Mouse (Mus musculus): ENCODE data around the gene Lrrc51. TPM values are rescaled to one million over a fixed set of nuclear protein-coding genes. Genes with fewer than 3 reads are reported as not detected.

Gene Lrrc51
- polyA plus RNA-seq (2015; fragmentation: Nextera tagmentation; extraction: Ambion mirVana), result 9.1 and 11.4 TPM in 2 replicates

GRCm38 (mm10) chr7:101933751-101934240 is at the start of gene Lrrc51, which contains the start of gene Numa1:
Gene Lrrc51 (minus strand): TSS chr7:101933895.
Gene Numa1 (plus strand): TSS chr7:101934111.
- peak within 1 kb of the TSS; percentile 73 for H3K27ac ChIP-seq
- H3K4me1 ChIP-seq, result peaks cover 36% of the 10 kb centered on the region
- H3K4me2 ChIP-seq, result peak within 1 kb of the TSS; percentile 74
- no peaks in the 10 kb centered on the region for H3K9me3 ChIP-seq
- under 1% methylated on average over 40 of the region's 40 CpGs for WGBS
- no peaks in the 10 kb centered on the region for H3K27me3 ChIP-seq (replicated peaks)
- peak within 1 kb of the TSS; percentile 89 for H3K4me3 ChIP-seq
- peak within 1 kb of the TSS; percentile 71 for H3K9ac ChIP-seq
- ATAC-seq (replicated peaks), result peak; percentile 99
- no peaks in the 10 kb centered on the region for H3K36me3 ChIP-seq (replicated peaks)

DNA sequence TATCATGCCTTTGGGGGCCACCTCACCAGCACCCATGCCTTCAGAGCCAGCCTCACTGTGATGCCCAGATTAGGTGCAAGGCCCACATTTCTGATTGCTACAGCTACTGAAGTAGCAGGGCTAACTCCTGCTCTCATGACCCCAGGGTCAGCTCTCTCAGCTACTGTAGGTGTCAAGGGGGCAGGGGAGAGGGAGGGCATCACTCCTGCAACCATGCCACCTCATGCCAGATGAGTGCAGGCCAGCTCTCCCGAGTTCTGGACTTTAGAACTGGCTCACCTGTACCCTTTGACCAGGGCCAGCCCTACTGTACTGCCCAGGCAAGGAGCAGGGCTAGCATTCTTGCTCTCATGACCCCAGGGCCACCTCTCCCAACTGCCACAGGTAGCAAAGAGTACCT is 49.0 kb upstream of the Lrrc51 start:
- Histone ChIP-seq H3K27ac (no peak overlapping the region), H3K27me3 (replicated peaks) (no peaks in the 10 kb centered on the region), H3K9me3 (no peaks in the 10 kb centered on the region), H3K4me1 (no peaks in the 10 kb centered on the region), H3K36me3 (replicated peaks) (no peaks in the 10 kb centered on the region; the same call in 1 of the 2 replicates), H3K4me2 (no peak overlapping the region), H3K4me3 (no peak overlapping the region), H3K9ac (no peak overlapping the region)
- 62% methylated on average over 1 of the region's 1 CpGs for WGBS
- ATAC-seq (replicated peaks), result no peak; the same call in 1 of the 2 replicates

- WGBS, result 76% methylated on average over 2 of the region's 2 CpGs
- Histone ChIP-seq H3K9me3 (no peaks in the 10 kb centered on the region), H3K9ac (no peak overlapping the region), H3K4me2 (no peak overlapping the region), H3K4me3 (no peak overlapping the region), H3K36me3 (replicated peaks) (0 out of 2 replicates have a peak, but pooled peaks cover 3% of the 10 kb centered on the region), H3K4me1 (peaks cover 28% of the 10 kb centered on the region), H3K27me3 (replicated peaks) (no peaks in the 10 kb centered on the region), H3K27ac (0 out of 2 replicates have a peak overlapping the region, but pooled peaks have one; percentile 24)
- no peak for ATAC-seq (replicated peaks)
Observed at GRCm38 (mm10) chr7:101974505-101974904, 40.8 kb upstream of the Lrrc51 start.

GRCm38 (mm10) chr7:101973730-101974129 is 40.0 kb upstream of the Lrrc51 start:
- no peak for ATAC-seq (replicated peaks)
- no peak overlapping the region for H3K9ac ChIP-seq
- no peak overlapping the region for H3K27ac ChIP-seq
- no peak overlapping the region for H3K4me3 ChIP-seq
- H3K4me1 ChIP-seq, result peaks cover 32% of the 10 kb centered on the region
- H3K4me2 ChIP-seq, result no peak overlapping the region
- H3K27me3 ChIP-seq (replicated peaks), result no peaks in the 10 kb centered on the region
- no peaks in the 10 kb centered on the region for H3K9me3 ChIP-seq
- 93% methylated on average over 3 of the region's 3 CpGs for WGBS
- 0 out of 2 replicates have a peak, but pooled peaks cover 3% of the 10 kb centered on the region for H3K36me3 ChIP-seq (replicated peaks)

DNA sequence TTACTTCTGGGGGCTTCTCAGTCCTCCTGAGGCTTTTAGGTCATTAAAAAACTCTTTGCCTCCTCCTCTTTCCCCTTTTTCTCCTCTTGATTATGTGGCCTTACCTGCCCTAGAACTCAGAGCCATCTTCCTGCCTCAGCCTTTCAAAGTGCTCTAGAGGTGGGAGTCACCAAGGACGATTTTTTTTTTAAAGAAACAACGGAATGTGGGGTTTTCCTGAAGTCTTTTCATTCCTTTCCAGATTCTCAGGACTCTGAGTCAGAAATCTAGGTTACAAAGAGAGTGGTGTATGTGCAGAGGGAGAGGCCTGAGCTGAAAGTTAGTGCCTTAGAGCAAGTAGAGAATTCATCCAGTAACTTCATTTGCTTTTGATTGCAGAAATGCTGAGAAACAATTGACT is 38.0 kb upstream of the Lrrc51 start:
- no peaks in the 10 kb centered on the region for H3K27me3 ChIP-seq (replicated peaks)
- H3K27ac ChIP-seq, result peak overlapping the region; percentile 99
- H3K4me3 ChIP-seq, result peak overlapping the region; percentile 72
- WGBS, result 60% methylated on average over 2 of the region's 2 CpGs
- H3K9me3 ChIP-seq, result no peaks in the 10 kb centered on the region
- H3K4me1 ChIP-seq, result peaks cover 35% of the 10 kb centered on the region
- peak overlapping the region; percentile 96; the same call in 1 of the 2 replicates for H3K9ac ChIP-seq
- H3K36me3 ChIP-seq (replicated peaks), result no peaks in the 10 kb centered on the region
- peak overlapping the region; percentile 66 for H3K4me2 ChIP-seq
- ATAC-seq (replicated peaks), result no peak

- peak overlapping the region; percentile 99 for H3K27ac ChIP-seq
- no peaks in the 10 kb centered on the region for H3K27me3 ChIP-seq (replicated peaks)
- peak overlapping the region; percentile 72 for H3K4me3 ChIP-seq
- peak overlapping the region; percentile 96 for H3K9ac ChIP-seq
- ATAC-seq (replicated peaks), result peak; percentile 73
- H3K4me1 ChIP-seq, result peaks cover 35% of the 10 kb centered on the region
- WGBS, result 2% methylated on average over 19 of the region's 19 CpGs
- H3K4me2 ChIP-seq, result peak overlapping the region; percentile 66
- H3K9me3 ChIP-seq, result no peaks in the 10 kb centered on the region
- H3K36me3 ChIP-seq (replicated peaks), result no peaks in the 10 kb centered on the region
Observed at GRCm38 (mm10) chr7:101970821-101971461, 37.2 kb upstream of the Lrrc51 start.

DNA sequence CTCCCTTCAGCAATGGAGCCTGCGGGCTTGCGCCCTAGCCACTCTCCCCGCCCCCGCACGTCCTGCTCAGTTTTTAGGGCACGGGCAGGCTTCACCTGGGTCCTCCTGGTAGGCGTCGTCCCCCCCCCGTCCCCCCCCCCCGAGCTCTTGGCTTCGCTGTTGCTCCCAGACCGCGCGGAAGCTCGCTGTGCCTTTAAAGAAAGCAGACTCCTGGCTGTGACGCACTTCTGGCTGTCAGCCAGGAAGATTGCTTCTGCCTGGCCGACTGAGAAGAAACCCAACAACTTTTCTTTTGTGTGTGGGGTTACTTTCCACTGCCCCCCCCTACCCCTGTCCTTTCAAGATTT is 36.7 kb upstream of the Lrrc51 start:
- Histone ChIP-seq H3K4me3 (peak overlapping the region; percentile 72), H3K4me1 (peaks cover 35% of the 10 kb centered on the region), H3K27me3 (replicated peaks) (no peaks in the 10 kb centered on the region), H3K9me3 (no peaks in the 10 kb centered on the region), H3K36me3 (replicated peaks) (no peaks in the 10 kb centered on the region), H3K4me2 (peak overlapping the region; percentile 66), H3K27ac (peak overlapping the region; percentile 99), H3K9ac (peak overlapping the region; percentile 96)
- ATAC-seq (replicated peaks), result peak; percentile 82; the same call in 1 of the 2 replicates
- WGBS, result 1% methylated on average over 12 of the region's 17 CpGs

GRCm38 (mm10) chr7:101969694-101970428 is 36.2 kb upstream of the Lrrc51 start:
- ATAC-seq (replicated peaks), result peak; percentile 91
- peak overlapping the region; percentile 96 for H3K9ac ChIP-seq
- H3K4me2 ChIP-seq, result peak overlapping the region; percentile 66
- H3K36me3 ChIP-seq (replicated peaks), result no peaks in the 10 kb centered on the region
- peak overlapping the region; percentile 99 for H3K27ac ChIP-seq
- peaks cover 35% of the 10 kb centered on the region for H3K4me1 ChIP-seq
- no peaks in the 10 kb centered on the region for H3K9me3 ChIP-seq
- under 1% methylated on average over 53 of the region's 53 CpGs for WGBS
- H3K4me3 ChIP-seq, result peak overlapping the region; percentile 72
- no peaks in the 10 kb centered on the region for H3K27me3 ChIP-seq (replicated peaks)

DNA sequence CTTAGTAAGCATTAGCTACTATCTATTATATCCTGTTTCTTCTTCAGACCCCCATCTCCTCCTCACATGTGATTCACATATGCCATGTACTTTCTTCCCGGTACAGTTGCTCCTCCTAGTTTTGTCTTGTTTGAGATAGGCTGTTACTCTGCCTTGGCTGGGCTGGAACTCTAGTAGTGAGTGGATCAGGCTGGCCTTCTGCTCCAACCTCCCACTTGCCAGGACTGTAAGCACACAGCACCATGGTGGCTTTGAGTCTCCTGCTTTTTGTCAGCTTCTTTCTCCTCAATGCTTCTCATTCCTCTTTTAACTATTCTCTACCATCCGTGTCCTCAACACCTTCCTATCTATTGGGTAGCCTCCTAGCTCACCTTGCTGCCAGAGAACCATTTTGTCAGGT is 35.1 kb upstream of the Lrrc51 start:
- H3K36me3 ChIP-seq (replicated peaks), result no peaks in the 10 kb centered on the region
- peak overlapping the region; percentile 72; the same call in 1 of the 2 replicates for H3K4me3 ChIP-seq
- H3K27me3 ChIP-seq (replicated peaks), result no peaks in the 10 kb centered on the region
- 54% methylated on average over 2 of the region's 2 CpGs for WGBS
- H3K27ac ChIP-seq, result peak overlapping the region; percentile 99
- peak overlapping the region; percentile 66 for H3K4me2 ChIP-seq
- ATAC-seq (replicated peaks), result no peak
- H3K9me3 ChIP-seq, result no peaks in the 10 kb centered on the region
- peaks cover 31% of the 10 kb centered on the region for H3K4me1 ChIP-seq
- H3K9ac ChIP-seq, result peak overlapping the region; percentile 11; the same call in 1 of the 2 replicates

DNA sequence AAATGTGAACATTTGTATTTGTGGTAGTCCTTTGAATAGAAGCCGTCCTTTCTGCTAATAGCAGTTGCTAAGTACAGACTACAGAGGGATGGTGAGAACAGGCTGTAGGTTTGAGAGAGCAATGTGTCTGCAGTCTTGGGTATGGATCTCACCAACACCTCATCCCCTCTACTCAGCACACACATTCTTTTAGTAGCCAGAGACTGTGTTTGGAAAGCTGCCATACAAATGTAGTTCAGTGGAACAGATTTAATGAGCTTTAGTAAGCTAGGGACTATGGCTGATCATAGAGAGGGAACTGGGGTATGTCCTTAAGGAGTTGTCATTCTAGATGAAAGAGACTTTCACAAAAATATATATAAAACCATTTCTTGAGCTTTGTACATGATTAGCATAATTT is 33.6 kb upstream of the Lrrc51 start:
- Histone ChIP-seq H3K4me3 (no peak overlapping the region), H3K4me1 (peaks cover 19% of the 10 kb centered on the region), H3K27ac (no peak overlapping the region), H3K9me3 (no peaks in the 10 kb centered on the region), H3K9ac (no peak overlapping the region), H3K36me3 (replicated peaks) (no peaks in the 10 kb centered on the region), H3K27me3 (replicated peaks) (no peaks in the 10 kb centered on the region), H3K4me2 (no peak overlapping the region)
- ATAC-seq (replicated peaks), result no peak
- 85% methylated on average over 1 of the region's 1 CpGs for WGBS

DNA sequence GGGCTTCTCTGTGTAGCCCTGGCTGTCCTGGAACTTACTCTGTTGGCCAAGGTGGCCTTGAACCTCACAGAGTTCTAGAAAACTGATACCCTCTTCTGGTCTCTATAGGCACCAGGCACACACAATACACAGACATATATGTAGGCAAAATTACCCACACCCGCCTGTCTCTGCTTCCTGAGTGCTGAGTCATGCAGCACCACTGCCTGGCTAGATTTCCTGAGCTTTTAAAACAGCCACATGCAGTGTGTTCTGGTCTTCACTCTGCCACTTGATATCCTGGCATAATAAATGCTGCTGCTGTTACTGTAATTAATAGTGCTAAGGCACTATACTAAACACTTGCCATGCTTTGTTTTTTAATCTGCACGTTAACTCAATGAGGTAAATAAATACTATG is 31.9 kb upstream of the Lrrc51 start:
- WGBS, result 83% methylated on average over 2 of the region's 2 CpGs

GRCm38 (mm10) chr7:101964551-101964950 is 30.9 kb upstream of the Lrrc51 start:
- ATAC-seq (replicated peaks), result no peak
- no peak overlapping the region for H3K9ac ChIP-seq
- no peak overlapping the region for H3K4me2 ChIP-seq
- WGBS, result 94% methylated on average over 4 of the region's 4 CpGs
- no peak overlapping the region for H3K4me3 ChIP-seq
- H3K27ac ChIP-seq, result no peak overlapping the region
- H3K36me3 ChIP-seq (replicated peaks), result no peaks in the 10 kb centered on the region
- H3K4me1 ChIP-seq, result peaks cover 8% of the 10 kb centered on the region
- no peaks in the 10 kb centered on the region for H3K27me3 ChIP-seq (replicated peaks)
- no peaks in the 10 kb centered on the region for H3K9me3 ChIP-seq

More for the DNA sequence above, 31.9 kb upstream of the Lrrc51 start:
- H3K9me3 ChIP-seq, result no peaks in the 10 kb centered on the region
- H3K4me3 ChIP-seq, result no peak overlapping the region
- no peak overlapping the region for H3K9ac ChIP-seq
- H3K36me3 ChIP-seq (replicated peaks), result no peaks in the 10 kb centered on the region
- H3K4me1 ChIP-seq, result peaks cover 8% of the 10 kb centered on the region
- no peak overlapping the region for H3K4me2 ChIP-seq
- ATAC-seq (replicated peaks), result no peak
- H3K27ac ChIP-seq, result no peak overlapping the region
- no peaks in the 10 kb centered on the region for H3K27me3 ChIP-seq (replicated peaks)
